Mouse (Mus musculus) left cerebral cortex, adult 11 months (tissue): ENCODE data around the gene Phkg2.
A peak's percentile ranks its signal among the peaks of the same experiment; 100 is the strongest.

Experiments
- DNase-seq: peaks from one replicate; pipeline ENCODE4 v3.0.0; 2022; ENCODE audit warnings: low spot score

Gene Phkg2

DNA sequence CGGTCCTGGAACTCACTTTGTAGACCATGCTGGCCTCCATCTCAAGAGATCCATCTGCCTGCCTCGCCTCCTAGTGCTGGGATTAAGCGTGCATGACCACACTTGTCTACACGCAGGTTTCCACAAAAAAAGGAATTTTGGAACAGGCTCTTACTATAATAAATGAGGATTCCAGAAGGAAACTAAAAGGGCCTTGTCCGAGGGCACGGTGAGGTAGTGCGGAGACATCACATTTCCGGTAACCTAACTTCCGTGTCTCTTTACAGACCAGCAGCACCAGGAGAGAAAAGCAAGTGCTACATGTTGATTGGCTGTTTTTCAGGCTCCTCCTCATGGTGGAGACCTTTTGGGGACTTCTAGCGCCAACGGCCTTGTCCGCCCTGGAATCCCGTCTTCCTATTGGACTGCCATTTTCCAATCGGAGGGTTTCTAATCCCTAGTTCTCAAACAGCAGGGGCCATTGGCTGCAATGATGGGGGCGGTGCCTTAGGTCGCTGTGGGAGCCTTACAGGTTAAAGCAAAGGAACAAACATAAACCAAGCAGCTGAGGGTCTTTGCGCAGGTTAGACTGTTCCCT lies at the start of gene Phkg2:
Gene Phkg2 (plus strand): TSS at position 446 of the 577 bp plus-strand sequence.
- DNase-seq: peak; percentile 94

DNA sequence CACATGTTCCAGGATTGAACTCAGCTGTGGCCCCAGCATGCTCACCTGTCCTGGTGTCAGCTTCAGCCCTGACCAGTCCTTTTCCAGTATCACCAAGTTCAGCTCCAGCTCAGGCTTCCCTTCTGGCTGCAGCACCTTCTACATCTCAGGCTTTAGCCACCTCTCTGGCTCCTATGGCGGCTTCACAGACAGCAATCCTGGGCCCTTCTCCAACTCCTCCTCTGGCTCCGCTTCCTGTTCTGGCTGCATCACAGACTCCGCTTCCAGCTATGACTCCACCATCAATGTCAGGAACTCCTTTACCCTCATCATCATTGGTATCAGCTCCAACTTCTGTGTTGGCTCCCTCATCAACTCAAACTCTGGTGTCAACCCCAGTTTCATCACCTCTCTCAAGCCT lies 31.5 kb upstream of the Phkg2 start:
- DNase-seq: no peak

DNA sequence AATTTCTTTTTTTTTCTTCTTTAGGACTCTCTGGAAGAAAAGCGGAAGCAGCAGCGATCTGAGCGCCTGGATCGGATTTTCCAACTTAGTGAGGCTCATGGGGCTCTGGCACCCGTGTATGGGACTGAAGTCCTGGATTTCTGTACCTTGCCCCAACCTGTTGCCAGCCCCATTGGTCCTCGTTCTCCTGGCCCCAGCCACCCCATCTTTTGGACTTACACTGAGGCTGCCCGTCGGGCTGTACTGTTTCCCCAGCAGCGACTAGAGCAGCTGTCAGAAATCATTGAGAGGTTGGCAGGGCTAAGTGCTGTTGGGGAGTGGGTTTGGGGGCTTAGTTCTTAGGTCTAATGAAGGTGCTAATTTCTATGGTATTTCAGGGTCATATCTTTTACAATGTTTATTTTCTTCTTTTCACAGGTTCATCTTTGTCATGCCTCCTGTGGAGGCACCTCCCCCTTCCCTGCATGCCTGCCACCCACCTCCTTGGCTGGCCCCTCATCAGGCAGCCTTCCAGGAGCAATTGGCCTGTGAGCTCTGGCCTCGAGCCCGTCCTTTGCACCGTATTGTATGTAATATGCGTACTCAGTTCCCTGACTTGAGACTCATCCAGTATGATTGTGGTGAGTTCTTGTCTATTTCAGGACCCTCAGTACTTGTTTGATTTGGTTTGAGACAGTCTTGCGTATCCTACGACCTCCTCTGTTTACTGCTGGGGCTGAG lies 23.9 kb upstream of the Phkg2 start:
- DNase-seq: no peak

DNA sequence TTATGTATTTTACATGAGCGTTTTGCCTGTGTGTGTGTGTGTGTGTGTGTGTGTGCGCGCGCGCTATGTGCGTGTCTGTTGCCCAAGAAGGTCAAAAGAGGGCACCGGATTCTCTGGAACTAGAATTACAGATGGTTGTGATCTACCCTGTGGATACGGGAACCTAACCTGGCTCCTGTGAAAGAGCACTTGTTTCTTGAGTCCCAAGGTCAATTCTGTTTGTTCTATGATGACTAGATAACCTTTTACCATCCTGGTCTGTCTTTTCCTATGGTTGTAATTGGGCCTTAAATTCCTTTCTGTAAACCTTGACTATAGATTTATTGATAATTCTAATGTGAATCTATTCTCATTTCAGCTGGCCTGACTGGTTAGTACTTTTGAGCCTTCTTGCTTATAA lies 21.6 kb upstream of the Phkg2 start:
- DNase-seq: no peak

DNA sequence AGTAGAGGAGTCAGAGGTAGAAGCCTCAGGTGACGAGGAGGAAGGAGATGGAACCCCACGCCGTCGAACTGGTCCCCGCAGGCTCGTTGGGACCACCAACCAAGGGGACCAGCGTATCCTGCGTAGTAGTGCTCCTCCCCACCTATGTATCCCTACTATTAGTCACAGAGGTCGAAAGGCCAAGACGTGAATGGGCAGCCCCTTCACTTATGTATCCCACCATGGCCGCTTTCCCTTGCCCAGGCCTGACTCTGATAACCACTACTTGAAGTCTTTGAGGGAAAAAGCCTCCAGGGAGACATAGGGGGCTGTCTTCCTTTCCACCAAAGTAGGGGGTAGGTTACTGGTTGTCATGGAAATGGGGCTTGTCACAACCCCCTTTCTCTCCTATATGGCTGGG lies 12.6 kb upstream of the Phkg2 start:
- no peak for DNase-seq

DNA sequence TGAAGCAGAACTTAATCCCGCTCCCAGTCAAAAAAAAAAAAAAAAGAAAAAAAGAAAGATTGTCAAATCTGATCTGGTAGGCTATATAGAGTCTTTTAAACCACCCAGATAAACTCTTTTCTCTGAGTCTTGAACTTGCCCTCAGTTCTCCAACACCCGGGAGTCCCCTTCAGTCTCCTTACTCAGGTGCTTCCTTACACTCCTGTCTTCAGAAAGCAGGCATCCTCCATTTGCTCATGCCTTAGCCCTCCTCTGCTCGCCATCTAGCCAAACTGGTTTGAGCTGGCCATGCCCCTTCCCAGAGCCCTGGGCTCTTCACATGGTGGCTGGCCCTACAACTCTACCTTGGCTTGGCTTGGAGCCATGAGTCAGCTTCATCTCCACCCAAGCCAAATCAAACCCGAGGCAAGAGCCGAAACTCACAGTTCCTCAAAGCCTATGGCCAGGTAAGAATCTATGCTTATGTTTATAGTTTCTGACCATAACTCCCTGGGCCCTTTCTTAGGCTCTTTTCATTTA lies 11.7 kb upstream of the Phkg2 start, which contains the start of gene Tmem265:
Gene Tmem265 (plus strand): TSS at position 51 of the 519 bp plus-strand sequence.
- no peak for DNase-seq

DNA sequence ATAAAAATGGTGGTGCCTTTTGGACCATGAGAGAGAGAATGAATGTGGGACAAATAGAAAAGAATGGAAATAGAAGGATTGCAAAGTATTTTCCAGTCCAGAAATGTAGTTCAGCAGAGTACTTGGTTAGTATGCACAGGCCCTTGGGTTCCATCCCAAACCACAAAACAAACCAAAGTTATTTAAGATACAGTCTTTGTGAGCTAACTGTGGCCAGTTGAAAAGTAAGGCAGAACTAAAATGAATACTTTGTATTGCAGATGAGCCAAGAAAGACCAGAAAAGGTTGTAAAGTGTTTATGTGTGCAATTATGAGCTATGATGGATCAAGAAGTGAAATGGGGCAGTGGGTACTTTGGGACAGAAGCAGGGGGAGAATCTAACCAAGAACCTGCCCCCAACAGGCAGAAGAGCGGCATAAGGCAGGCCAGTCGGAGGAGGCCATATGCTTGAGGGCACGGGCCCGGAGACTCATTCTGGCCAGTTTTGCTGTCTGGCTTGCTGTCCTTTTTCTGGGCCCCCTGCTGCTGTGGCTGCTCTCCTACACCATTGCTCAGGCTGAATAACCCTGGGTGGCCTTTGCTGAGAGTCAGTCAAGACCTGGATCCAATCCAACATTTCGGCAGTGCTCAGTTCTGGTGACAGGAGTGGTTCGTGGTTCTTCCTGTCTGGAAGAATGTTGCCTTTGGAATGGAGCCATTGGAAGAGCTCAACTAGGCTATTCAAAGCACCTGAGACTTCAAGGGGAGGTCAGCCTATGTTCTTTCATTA lies 8.6 kb upstream of the Phkg2 start:
- DNase-seq: no peak

DNA sequence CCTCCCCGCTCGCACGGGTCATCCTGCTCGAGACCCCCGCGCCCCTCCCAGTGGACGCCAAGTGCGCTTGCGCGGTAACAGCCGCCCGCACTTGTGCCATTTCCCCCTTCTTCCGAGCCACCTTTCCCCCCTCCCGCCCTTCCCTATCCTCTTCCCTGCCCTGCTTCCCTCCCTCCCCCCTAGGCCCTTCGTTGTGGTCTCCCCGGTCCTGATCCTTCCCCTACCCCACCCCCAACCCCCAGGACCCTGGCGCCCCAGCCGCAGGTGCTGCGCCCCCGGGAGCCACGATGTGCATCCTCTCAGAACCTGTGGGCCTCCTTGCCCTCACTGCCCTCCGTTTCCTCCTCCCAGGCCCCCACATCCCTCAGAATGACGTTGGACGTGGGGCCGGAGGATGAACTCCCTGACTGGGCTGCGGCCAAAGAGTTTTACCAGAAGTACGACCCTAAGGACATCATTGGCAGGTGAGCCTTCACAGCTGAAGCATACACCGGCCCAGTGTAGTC lies 416 bp downstream of the Phkg2 start:
- DNase-seq: no peak

DNA sequence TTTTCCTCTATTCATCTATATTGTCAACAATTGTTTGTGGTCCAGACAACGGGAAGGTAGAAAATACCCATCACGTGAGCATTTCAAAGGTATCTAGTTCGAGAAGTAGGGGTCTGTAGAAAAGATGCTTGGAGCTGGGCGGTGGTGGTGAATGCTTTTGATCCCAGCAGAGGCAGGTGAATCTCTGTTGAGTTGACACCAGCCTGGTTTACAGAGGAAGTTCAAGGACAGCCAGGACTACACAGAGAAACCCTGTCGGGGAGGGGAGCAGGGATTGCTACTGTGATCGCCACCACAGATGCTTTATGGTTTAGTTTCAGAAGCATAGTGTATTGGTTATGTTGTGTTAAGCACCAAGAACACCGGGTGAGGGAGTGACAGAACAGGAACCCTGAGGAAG lies 975 bp downstream of the Phkg2 start:
- DNase-seq: no peak

DNA sequence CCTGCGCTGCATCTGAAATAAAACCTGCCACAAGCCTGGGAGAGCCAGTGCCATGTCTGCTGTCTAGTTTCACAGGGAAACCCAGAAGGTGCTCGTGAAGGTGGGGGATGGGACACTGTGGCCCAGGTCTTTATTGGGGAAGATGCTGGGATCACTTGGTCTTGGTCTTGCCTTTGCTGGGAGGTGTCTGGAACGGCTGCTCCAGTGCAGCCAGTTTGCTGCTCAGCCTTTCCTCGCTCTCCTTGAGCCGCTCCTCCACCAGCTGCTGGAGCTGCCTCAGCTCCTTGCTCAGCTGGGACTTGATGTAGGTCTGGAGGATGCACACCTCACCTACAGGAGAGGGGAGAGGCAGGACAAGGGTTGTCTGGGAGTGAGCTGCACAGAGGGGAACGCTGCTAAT lies 10.1 kb downstream of the Phkg2 start:
- no peak for DNase-seq

DNA sequence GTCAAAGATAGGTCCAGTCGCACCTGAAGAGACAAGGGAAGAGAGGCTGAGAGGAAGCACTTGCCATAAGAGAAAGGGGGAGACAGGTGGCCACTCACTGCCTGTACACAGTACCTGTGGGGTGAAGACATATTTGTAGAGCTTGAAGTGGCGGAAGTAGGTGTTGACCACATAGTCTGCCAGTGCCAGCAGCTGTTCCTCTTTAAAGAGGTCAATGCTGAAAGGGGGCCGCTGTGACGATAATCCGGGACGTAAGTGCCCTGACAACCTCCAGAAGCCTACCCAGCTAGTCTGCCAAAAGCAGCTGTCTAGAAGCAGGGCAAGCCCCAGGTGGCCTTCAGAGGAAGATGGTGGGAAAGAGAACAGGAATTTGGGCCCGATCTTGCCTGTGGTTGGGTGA lies 11.9 kb downstream of the Phkg2 start:
- no peak for DNase-seq

DNA sequence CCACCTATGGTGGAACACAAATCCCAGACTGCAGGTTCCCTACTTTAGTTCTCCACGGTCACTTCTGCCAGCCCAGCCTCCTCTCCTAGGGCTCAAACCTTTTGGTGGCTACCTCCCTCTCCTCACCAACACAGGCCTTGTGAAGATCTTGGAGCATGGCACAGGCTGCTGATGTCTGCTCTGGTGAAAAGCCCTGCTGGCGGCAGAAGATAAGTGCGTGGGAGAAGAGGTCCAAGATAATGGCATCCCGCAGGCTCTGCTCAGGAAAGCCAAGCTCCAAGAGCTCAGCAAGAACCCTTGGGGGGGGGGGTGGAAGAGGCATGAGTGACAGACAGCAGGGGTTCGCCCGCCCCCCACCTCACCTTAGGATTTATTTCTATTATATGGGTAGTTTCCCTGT lies 13.0 kb downstream of the Phkg2 start:
- no peak for DNase-seq

DNA sequence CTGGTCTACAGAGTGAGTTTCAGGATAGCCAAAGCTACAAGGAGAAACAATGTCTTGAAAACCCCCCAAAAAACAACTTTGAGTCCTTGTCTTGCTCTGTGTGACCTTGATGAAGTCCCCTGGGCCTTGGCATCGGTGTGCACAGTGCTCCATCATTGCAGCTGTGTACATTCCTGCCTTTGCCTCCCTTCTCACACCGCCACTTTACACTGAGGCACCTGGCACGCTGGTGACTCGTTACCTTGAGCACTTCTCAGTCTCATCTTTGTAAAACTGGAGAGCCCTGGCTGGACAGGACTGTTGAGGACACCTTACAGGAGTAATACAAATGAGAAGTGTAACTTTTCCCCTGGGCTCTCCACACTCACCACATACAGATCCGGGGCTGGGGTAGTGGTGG lies 14.1 kb downstream of the Phkg2 start:
- DNase-seq: no peak

DNA sequence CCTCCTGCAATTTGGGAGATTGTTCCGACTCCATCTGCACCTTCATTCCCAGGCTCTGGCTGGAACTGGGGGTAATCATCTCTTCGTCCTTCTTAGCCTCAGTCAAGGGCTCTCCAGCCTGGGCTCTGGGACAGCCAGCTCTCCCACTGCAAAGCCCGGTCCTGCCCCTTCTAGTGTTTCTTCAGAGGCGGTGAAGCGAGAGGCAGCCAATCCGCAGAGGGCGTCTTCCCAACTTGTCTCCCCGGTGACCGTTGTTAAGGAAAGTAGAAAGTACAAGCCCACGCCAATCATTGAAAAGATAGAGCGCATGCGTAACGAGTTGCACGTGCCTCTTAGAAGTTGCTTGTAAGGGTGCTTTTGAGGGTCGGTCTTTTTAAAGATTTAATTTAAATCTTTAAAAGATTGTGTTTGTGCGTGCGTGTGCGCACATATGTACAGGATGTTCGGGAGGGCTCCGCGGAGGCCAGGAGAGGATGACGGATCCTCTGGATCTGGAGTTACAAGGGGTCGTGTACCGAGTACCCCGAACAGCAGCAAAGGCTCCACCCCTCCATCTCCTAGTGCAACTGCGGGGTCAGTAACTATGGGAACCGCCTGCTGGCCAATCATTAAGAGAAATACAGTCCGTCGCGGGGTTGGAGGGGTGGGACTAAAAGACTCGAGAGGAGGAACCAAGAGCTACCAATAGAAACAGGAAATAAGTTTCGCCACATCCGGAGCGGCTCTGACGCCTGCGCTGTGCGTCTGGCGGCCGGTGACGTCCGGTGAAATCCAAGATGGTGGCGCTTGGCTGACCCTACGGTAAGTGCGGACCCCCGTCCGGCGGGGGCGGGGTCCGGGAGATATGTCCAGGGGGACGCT lies 15.1 kb downstream of the Phkg2 start, which contains the start of the genes Ccdc189 and Rnf40:
Gene Ccdc189 (minus strand): TSS at position 585 of the 861 bp plus-strand sequence.
Gene Rnf40 (plus strand): TSS at position 757 of the 861 bp plus-strand sequence.
- DNase-seq: peak; percentile 96

DNA sequence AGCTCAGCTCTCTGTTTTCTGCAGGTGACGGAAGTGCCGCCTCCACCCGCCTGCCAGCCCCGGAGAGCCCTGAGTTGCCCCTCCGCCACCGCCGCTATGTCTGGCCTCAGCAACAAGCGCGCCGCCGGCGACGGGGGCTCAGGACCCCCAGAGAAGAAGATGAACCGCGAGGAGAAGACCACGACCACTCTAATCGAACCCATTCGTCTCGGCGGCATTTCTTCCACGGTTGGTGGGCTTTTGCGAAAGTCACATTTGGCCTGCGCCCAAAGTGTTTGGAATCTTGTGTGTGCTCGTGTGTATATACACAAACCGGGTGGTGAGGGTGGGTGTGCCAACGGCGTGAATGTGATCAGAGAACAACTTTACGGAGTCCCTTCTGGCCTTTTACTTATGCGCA lies 15.8 kb downstream of the Phkg2 start:
- no peak for DNase-seq

DNA sequence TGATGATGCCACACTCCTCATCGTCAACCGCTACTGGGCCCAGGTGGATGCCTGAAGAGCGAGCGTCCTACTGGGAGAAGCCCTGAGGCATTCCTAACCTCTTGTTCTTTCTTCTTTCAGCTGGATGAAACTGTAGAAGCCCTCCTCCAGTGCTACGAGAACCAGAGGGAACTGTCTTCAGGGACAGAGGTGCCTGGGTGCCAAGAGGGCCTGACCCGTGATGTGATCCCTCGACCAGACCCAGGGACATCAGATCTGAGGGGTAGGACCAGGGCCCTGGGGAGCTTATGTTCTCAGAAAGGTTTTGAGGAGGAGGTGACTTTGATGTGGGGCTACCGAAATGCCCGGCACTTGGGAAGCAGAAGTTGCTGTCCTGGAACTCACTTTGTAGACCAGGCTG lies 16.5 kb downstream of the Phkg2 start:
- DNase-seq: no peak

DNA sequence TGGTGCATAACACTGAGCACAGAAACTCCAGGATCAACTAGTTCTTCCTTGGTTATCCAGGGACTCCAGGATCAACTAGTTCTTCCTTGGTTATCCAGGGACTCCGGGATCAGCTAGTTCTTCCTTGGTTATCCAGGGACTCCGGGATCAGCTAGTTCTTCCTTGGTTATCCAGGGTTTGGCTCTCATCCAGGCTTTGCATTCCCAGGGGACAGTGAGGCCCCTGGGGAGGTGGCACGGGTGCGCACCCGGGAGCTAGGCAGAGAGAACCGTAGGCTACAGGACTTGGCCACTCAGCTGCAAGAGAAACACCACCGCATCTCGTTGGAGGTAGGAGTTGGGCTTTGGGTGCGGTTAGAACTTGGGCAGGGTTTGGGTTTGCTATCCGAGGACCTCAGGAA lies 18.0 kb downstream of the Phkg2 start:
- DNase-seq: no peak

DNA sequence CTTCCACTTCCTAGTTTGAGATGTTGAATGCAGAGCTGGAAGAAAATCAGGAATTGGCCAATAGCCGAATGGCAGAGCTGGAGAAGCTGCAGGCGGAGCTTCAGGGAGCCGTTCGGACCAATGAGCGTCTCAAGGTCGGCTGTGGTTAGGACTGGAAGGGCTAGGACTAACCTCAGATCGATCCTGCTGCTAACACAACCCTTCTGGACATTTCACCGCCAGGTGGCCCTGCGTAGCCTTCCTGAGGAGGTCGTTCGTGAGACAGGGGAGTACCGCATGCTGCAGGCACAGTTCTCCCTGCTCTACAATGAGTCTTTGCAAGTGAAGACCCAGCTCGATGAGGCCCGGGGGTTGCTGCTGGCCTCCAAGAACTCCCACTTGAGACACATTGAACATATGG lies 19.4 kb downstream of the Phkg2 start:
- no peak for DNase-seq

DNA sequence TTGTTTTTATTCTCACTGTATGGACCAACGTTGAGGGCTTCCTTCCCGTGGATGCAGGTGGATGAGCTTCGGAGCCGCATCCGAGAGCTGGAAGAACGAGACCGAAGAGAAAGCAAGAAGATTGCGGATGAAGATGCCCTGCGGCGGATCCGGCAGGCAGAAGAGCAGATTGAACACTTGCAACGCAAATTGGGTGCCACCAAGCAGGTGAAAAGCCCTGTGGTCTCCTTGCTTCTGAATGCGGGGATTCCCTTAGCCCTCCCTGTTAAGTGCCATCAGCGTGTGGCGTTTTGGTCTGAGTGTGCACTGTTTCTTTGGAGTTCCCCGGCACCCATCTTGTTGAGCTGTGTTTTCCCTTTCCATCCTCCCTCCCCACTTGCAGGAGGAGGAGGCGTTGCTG lies 23.6 kb downstream of the Phkg2 start:
- no peak for DNase-seq

DNA sequence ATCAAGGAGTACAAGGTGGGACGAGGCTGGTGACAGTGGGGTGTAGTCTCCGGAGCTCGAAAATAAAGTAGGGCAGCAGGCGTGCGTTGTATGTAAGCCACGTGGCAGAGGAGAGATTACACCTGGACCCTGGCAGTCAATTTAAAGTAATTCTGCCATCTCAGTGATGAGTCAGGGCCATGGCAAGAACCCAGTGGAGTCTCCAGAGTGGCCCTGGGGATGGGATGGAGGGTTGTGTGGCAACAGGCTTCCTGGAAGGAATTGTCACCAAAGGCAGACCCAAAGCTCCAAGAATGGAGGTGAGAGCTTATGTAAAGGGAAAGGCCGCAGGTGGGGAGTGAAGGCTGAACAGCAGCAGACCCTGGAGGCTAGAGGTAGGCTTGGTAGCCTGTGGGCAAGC lies 27.5 kb downstream of the Phkg2 start:
- no peak for DNase-seq

DNA sequence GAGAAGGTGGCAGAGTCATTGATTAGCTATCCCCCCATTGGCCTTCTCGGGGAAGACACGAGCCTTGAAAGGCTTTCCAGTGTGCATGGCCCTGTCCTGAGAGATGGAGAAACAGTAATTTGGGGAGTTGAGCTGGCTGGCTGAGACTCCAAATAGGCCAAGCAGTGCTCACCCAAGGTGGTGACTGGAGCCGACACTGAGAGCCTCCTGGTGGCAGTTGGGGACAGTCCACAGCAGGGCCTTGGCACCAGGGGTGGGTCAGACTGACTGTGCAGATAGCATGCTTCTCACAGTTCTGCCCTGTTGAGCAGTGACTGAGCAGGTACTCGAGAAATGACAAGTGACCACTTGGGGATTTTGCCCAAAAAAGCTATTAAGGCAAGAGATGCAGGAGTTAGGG lies 28.6 kb downstream of the Phkg2 start:
- no peak for DNase-seq

DNA sequence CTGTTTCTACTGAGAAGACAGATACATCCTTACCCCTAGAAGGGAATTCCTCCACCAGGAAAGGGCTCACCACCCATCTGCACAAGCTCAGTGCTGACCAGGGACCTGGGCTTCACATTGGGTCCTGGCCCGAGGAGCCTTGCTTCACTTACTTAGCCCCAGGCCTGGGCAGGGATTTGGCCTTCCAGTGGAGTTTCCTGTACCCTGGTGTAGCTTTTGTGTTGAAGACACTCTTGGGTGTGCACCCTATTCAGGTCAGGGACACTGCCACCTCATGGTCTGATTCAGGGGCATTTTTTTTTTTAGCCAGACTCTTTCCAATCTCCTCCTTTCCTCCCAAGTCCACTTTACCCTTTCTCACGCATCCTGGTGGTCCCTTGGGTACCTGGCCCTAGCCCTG lies 29.8 kb downstream of the Phkg2 start:
- no peak for DNase-seq
